Mouse (Mus musculus): Measurements from ENCODE around the gene Rexo2. TPM values are rescaled to one million over a fixed set of nuclear protein-coding genes. Genes with fewer than 3 reads are reported as not detected.

Gene Rexo2
- total and polyA plus RNA-seq, 3 experiments, result 53.2 to 68.0 (median 58.5) TPM

DNA sequence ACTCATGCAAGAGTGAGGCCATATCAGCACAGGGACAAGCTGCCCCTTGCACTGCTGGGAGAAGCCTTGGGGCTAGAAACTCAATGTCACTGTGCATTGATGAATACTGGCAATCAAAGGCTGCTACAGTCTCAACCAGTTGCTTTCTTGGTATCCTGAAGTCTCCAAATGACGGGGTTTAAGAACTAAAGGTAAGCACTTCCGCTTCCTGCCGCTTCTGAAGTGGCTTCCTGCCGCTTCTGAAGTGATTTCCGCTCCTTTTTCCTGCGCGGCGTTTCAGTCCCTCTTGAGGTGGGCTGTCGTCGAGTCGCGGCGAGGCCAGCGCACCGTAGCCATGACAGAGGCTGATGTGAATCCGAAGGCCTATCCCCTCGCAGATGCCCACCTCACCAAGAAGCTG is 30.4 kb downstream of the Rexo2 start:
- WGBS, result 85% methylated on average over 17 of the region's 17 CpGs
- no peaks in the 10 kb centered on the region for H3K36me3 ChIP-seq (ENCODE audit: control insufficient read depth, insufficient read depth, low read length)
- DNase-seq, result no peak
- intact Hi-C loops (cut with DNase I), result no loop called here
- H3K4me1 ChIP-seq (ENCODE audit: control insufficient read depth, insufficient read depth, low read length), result peaks cover 2% of the 10 kb centered on the region; the same call in 1 of the 2 replicates
- TF ChIP-seq EP300 (IDR thresholded peaks at IDR 0.05; ENCODE audit: insufficient read depth, low read depth, low read length), result no peak
- TF ChIP-seq CTCF (IDR thresholded peaks at IDR 0.05), result no peak
- no peak for TF ChIP-seq POLR2A (IDR thresholded peaks at IDR 0.05; ENCODE audit: insufficient read depth, low read depth, low read length)
- no peak overlapping the region for H3K27ac ChIP-seq
- no peak overlapping the region for H3K9ac ChIP-seq (ENCODE audit: low read depth, low read length)
- H3K4me3 ChIP-seq, result no peak overlapping the region
- no peaks in the 10 kb centered on the region for H3K79me2 ChIP-seq (replicated peaks; ENCODE audit: control insufficient read depth, insufficient read depth, low read length)
- no peaks in the 10 kb centered on the region for H3K27me3 ChIP-seq (ENCODE audit: control insufficient read depth, insufficient read depth, low read length)

DNA sequence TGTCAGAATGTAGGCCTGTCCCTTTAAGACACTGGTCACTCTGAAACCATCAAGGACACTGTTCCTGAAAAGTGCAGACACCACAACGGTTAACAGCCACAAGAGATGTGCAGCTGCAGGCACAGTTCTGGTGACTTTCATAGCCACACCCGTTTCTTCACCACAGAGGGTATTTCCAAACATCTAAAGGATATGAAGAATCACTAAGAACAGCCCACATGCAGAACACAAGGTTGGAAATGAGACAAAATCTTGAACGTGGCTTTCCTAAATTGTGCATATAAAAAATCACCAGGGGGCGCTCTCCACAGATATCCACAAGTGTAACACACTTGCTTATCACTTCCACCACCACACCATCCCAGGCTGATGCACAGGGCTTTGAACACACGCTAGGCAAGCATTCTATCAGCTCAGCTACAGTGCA is 32.6 kb downstream of the Rexo2 start:
- Histone ChIP-seq H3K27me3 (ENCODE audit: control insufficient read depth, insufficient read depth, low read length) (no peaks in the 10 kb centered on the region), H3K36me3 (ENCODE audit: control insufficient read depth, insufficient read depth, low read length) (no peaks in the 10 kb centered on the region), H3K27ac (no peak overlapping the region), H3K4me3 (no peak overlapping the region), H3K79me2 (replicated peaks; ENCODE audit: control insufficient read depth, insufficient read depth, low read length) (no peaks in the 10 kb centered on the region), H3K9ac (ENCODE audit: low read depth, low read length) (no peak overlapping the region), H3K4me1 (ENCODE audit: control insufficient read depth, insufficient read depth, low read length) (peaks cover 2% of the 10 kb centered on the region; the same call in 1 of the 2 replicates)
- DNase-seq, result no peak
- 32% methylated on average over 5 of the region's 5 CpGs for WGBS
- intact Hi-C loops (cut with DNase I), result loop anchor here (5.0 kb wide), 1 partner anchor 110 kb away; no protein-coding TSS in a partner anchor
- TF ChIP-seq EP300 (IDR thresholded peaks at IDR 0.05; ENCODE audit: insufficient read depth, low read depth, low read length) (no peak), POLR2A (IDR thresholded peaks at IDR 0.05; ENCODE audit: insufficient read depth, low read depth, low read length) (no peak), CTCF (IDR thresholded peaks at IDR 0.05) (peak; percentile 78)

DNA sequence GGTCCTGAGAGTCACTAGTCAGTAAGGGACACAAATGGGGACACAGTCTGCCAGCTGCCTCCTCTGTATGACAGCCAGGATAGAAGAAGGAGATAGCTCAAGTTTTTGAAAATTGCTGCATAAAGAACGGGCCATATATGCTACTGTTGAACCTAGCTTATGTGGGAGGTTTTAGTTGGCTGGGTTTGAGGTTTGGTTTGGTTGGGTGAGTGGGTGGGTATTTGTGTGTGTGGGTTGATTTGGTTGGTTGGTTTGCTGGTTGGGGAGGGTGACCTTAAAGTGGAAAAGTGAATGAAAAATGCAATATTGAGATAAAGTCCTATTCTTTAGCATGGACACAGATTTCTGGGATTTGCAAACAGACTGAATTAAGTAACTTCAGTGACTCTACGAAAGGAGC is 35.6 kb downstream of the Rexo2 start:
- H3K27ac ChIP-seq, result no peak overlapping the region
- TF ChIP-seq CTCF (IDR thresholded peaks at IDR 0.05) (no peak), EP300 (IDR thresholded peaks at IDR 0.05; ENCODE audit: insufficient read depth, low read depth, low read length) (no peak), POLR2A (IDR thresholded peaks at IDR 0.05; ENCODE audit: insufficient read depth, low read depth, low read length) (no peak)
- no peak overlapping the region for H3K9ac ChIP-seq (ENCODE audit: low read depth, low read length)
- peaks cover 2% of the 10 kb centered on the region; the same call in 1 of the 2 replicates for H3K4me1 ChIP-seq (ENCODE audit: control insufficient read depth, insufficient read depth, low read length)
- no peak overlapping the region for H3K4me3 ChIP-seq
- intact Hi-C loops (cut with DNase I), result loop anchor here (5.0 kb wide), 1 partner anchor 112 kb away; no protein-coding TSS in a partner anchor
- no peaks in the 10 kb centered on the region for H3K79me2 ChIP-seq (replicated peaks; ENCODE audit: control insufficient read depth, insufficient read depth, low read length)
- no peak for DNase-seq
- H3K27me3 ChIP-seq (ENCODE audit: control insufficient read depth, insufficient read depth, low read length), result no peaks in the 10 kb centered on the region
- 80% methylated on average over 2 of the region's 2 CpGs for WGBS
- H3K36me3 ChIP-seq (ENCODE audit: control insufficient read depth, insufficient read depth, low read length), result no peaks in the 10 kb centered on the region

DNA sequence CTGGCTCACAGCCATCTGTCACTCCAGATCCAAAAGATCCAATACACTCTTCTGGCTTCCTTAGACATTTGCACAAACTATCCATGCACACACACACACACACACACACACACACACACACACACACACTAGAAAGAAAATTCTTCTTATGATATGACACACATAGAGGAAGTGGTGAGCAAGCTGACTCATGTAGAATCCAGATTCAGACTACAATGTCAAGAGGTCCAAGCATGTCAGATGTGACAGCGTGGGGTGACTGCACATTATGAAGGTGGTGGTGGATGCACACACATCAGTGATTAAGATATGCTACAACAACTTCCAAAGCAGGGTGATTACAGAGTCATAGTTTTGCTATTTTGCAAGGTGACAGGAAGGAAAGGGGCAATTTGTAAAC is 36.5 kb downstream of the Rexo2 start:
- 53% methylated on average over 1 of the region's 1 CpGs for WGBS
- intact Hi-C loops (cut with DNase I), result no loop called here

DNA sequence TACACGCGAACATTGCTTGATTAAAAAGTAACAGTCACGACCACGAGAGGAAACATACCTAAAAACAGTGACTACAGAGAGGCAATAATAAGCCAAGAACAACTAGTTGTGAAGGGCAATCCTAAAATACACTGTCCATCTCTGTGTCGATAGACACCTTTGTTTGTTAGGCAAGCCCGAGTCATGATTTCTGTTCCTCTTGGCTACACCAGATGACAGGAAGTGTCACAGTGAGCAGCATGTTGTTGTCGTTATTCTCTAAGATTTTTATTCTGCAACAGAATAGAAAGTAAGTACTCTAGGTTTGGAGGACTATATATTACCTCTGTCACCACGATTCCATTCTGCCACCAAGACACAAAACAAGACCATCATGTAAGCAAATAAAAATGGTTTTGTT is 48.0 kb downstream of the Rexo2 start:
- WGBS, result 70% methylated on average over 8 of the region's 8 CpGs
- no peak for TF ChIP-seq POLR2A (IDR thresholded peaks at IDR 0.05; ENCODE audit: insufficient read depth, low read depth, low read length)
- no peak for TF ChIP-seq EP300 (IDR thresholded peaks at IDR 0.05; ENCODE audit: insufficient read depth, low read depth, low read length)
- no peak for TF ChIP-seq CTCF (IDR thresholded peaks at IDR 0.05)
- H3K79me2 ChIP-seq (replicated peaks; ENCODE audit: control insufficient read depth, insufficient read depth, low read length), result no peaks in the 10 kb centered on the region
- DNase-seq, result no peak
- no peaks in the 10 kb centered on the region for H3K27me3 ChIP-seq (ENCODE audit: control insufficient read depth, insufficient read depth, low read length)
- intact Hi-C loops (cut with DNase I), result no loop called here
- no peak overlapping the region for H3K27ac ChIP-seq
- H3K4me1 ChIP-seq (ENCODE audit: control insufficient read depth, insufficient read depth, low read length), result no peaks in the 10 kb centered on the region; the same call in 1 of the 2 replicates
- no peak overlapping the region for H3K4me3 ChIP-seq
- no peaks in the 10 kb centered on the region for H3K36me3 ChIP-seq (ENCODE audit: control insufficient read depth, insufficient read depth, low read length)
- H3K9ac ChIP-seq (ENCODE audit: low read depth, low read length), result no peak overlapping the region

More for the DNA sequence above, 36.5 kb downstream of the Rexo2 start:
- Histone ChIP-seq H3K27me3 (ENCODE audit: control insufficient read depth, insufficient read depth, low read length) (no peaks in the 10 kb centered on the region), H3K79me2 (replicated peaks; ENCODE audit: control insufficient read depth, insufficient read depth, low read length) (no peaks in the 10 kb centered on the region), H3K9ac (ENCODE audit: low read depth, low read length) (no peak overlapping the region), H3K4me3 (no peak overlapping the region), H3K36me3 (ENCODE audit: control insufficient read depth, insufficient read depth, low read length) (no peaks in the 10 kb centered on the region), H3K4me1 (ENCODE audit: control insufficient read depth, insufficient read depth, low read length) (peaks cover 2% of the 10 kb centered on the region; the same call in 1 of the 2 replicates), H3K27ac (no peak overlapping the region)
- no peak for TF ChIP-seq POLR2A (IDR thresholded peaks at IDR 0.05; ENCODE audit: insufficient read depth, low read depth, low read length)
- no peak for TF ChIP-seq EP300 (IDR thresholded peaks at IDR 0.05; ENCODE audit: insufficient read depth, low read depth, low read length)
- no peak for DNase-seq

DNA sequence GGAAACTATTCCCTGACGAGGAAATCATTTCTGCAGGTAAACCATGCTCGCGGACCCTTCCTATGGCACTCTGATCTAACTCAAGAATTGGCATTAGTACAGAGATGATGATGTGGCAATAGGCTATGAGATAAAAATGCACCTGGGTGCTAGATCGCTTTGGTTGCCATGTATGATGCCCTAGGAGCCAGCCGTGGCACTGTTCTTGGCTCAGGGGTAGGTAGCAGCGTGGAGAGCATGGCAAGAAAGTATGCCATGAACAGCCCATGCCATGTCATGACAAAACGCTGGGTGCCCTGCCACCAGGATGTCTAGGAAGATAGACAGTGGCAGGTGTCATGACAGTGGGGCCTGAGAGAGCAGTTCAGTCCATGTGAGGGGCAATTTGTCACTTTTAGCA is 53.2 kb downstream of the Rexo2 start:
- TF ChIP-seq CTCF (IDR thresholded peaks at IDR 0.05) (no peak), EP300 (IDR thresholded peaks at IDR 0.05; ENCODE audit: insufficient read depth, low read depth, low read length) (no peak), POLR2A (IDR thresholded peaks at IDR 0.05; ENCODE audit: insufficient read depth, low read depth, low read length) (no peak)
- Histone ChIP-seq H3K27me3 (ENCODE audit: control insufficient read depth, insufficient read depth, low read length) (no peaks in the 10 kb centered on the region), H3K27ac (no peak overlapping the region), H3K4me1 (ENCODE audit: control insufficient read depth, insufficient read depth, low read length) (no peaks in the 10 kb centered on the region; the same call in 1 of the 2 replicates), H3K36me3 (ENCODE audit: control insufficient read depth, insufficient read depth, low read length) (no peaks in the 10 kb centered on the region), H3K9ac (ENCODE audit: low read depth, low read length) (no peak overlapping the region), H3K4me3 (no peak overlapping the region), H3K79me2 (replicated peaks; ENCODE audit: control insufficient read depth, insufficient read depth, low read length) (no peaks in the 10 kb centered on the region)
- DNase-seq, result no peak
- intact Hi-C loops (cut with DNase I), result no loop called here
- 88% methylated on average over 7 of the region's 7 CpGs for WGBS

All from heart, adult 2 months (tissue).